Mouse (Mus musculus): ENCODE measurements at regions not wholly inside any gene's neighbourhood (a gene's known extent, or its start where the extent isn't known, plus 50 kb on each side); places are given as distances from the start of the nearest gene placed in this dataset.
"Not testable (repeated sequence)": the region's sequence is repeated elsewhere in the genome, so short reads cannot be mapped to it uniquely, and the experiment has no call there.

GRCm38 (mm10) chr12:20844873-20845272, 145.4 kb upstream of the Asap2 start:
- H3K36me3 ChIP-seq (replicated peaks; ENCODE audit: control insufficient read depth, insufficient read depth, low read length); H3K27me3 ChIP-seq (ENCODE audit: control insufficient read depth, insufficient read depth, low read length); H3K9ac ChIP-seq (replicated peaks; ENCODE audit: low read depth, low read length); H3K4me1 ChIP-seq (ENCODE audit: control insufficient read depth, insufficient read depth); ATAC-seq (ENCODE audit: insufficient read depth, low read depth); H3K4me3 ChIP-seq (ENCODE audit: low read depth, low read length); H3K9me3 ChIP-seq (replicated peaks; ENCODE audit: control insufficient read depth, low read length); H3K27ac ChIP-seq (ENCODE audit: low read depth); DNase-seq (ENCODE audit: low spot score): not testable (repeated sequence)
- 46% methylated on average over 7 of the region's 7 CpGs for WGBS
- TF ChIP-seq CTCF (IDR thresholded peaks at IDR 0.05; ENCODE audit: low read depth), result peak; percentile 49
- H3K4me2 ChIP-seq (ENCODE audit: low read depth, low read length), result 0 out of 2 replicates have a peak overlapping the region, but pooled peaks have one; percentile 25

DNA sequence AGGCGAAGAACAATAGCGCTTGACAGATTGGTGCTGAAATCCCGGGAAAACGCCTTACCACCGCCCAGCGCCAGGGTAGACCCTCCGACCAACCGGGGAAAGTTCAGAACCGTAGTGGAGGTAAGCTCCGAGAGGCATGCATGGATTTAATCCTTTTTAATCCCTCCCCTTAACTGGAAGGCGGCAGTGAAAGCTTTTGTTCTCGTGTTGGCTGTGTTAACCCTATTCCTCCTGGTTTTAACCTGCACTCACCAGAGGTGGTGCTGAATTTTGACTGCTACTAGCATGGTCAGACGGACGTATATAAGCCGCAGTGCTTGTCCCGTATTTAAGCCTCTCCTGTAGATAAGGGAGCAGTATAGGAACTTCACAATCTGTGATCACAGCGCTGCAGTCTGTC, 145.0 kb upstream of the Asap2 start:
- Histone ChIP-seq H3K4me1 (ENCODE audit: control insufficient read depth, insufficient read depth) (no peaks in the 10 kb centered on the region), H3K4me2 (ENCODE audit: low read depth, low read length) (0 out of 2 replicates have a peak overlapping the region, but pooled peaks have one; percentile 25), H3K36me3 (replicated peaks; ENCODE audit: control insufficient read depth, insufficient read depth, low read length) (no peaks in the 10 kb centered on the region), H3K9me3 (replicated peaks; ENCODE audit: control insufficient read depth, low read length) (peaks cover 3% of the 10 kb centered on the region; the same call in 1 of the 2 replicates), H3K27ac (ENCODE audit: low read depth) (no peak overlapping the region), H3K27me3 (ENCODE audit: control insufficient read depth, insufficient read depth, low read length) (no peaks in the 10 kb centered on the region), H3K4me3 (ENCODE audit: low read depth, low read length) (no peak overlapping the region), H3K9ac (replicated peaks; ENCODE audit: low read depth, low read length) (no peak overlapping the region)
- no peak for TF ChIP-seq EP300 (IDR thresholded peaks at IDR 0.05; ENCODE audit: low read depth)
- no peak for TF ChIP-seq CTCF (IDR thresholded peaks at IDR 0.05; ENCODE audit: low read depth)
- no peak for DNase-seq (ENCODE audit: low spot score)
- ATAC-seq (ENCODE audit: insufficient read depth, low read depth), result no peak
- WGBS, result 48% methylated on average over 17 of the region's 17 CpGs

GRCm38 (mm10) chr12:20884104-20884503, 106.2 kb upstream of the Asap2 start:
- not testable (repeated sequence) for H3K4me1 ChIP-seq (ENCODE audit: control insufficient read depth, insufficient read depth); H3K4me2 ChIP-seq (ENCODE audit: low read depth, low read length); ATAC-seq (ENCODE audit: insufficient read depth, low read depth); H3K36me3 ChIP-seq (replicated peaks; ENCODE audit: control insufficient read depth, insufficient read depth, low read length); H3K9me3 ChIP-seq (replicated peaks; ENCODE audit: control insufficient read depth, low read length); H3K4me3 ChIP-seq (ENCODE audit: low read depth, low read length); DNase-seq (ENCODE audit: low spot score); H3K27ac ChIP-seq (ENCODE audit: low read depth); H3K9ac ChIP-seq (replicated peaks; ENCODE audit: low read depth, low read length); H3K27me3 ChIP-seq (ENCODE audit: control insufficient read depth, insufficient read depth, low read length)
- WGBS, result 70% methylated on average over 6 of the region's 6 CpGs

- H3K36me3 ChIP-seq (replicated peaks; ENCODE audit: control insufficient read depth, insufficient read depth, low read length); H3K9me3 ChIP-seq (replicated peaks; ENCODE audit: control insufficient read depth, low read length); H3K4me1 ChIP-seq (ENCODE audit: control insufficient read depth, insufficient read depth); H3K27me3 ChIP-seq (ENCODE audit: control insufficient read depth, insufficient read depth, low read length): not testable (repeated sequence)
- Histone ChIP-seq H3K27ac (ENCODE audit: low read depth) (peak overlapping the region; percentile 93), H3K9ac (replicated peaks; ENCODE audit: low read depth, low read length) (peak overlapping the region; percentile 80), H3K4me3 (ENCODE audit: low read depth, low read length) (peak overlapping the region; percentile 79), H3K4me2 (ENCODE audit: low read depth, low read length) (peak overlapping the region; percentile 65)
- ATAC-seq (ENCODE audit: insufficient read depth, low read depth), result peak; percentile 100
- under 1% methylated on average over 81 of the region's 87 CpGs for WGBS
- DNase-seq (ENCODE audit: low spot score), result peak; percentile 34
Observed at GRCm38 (mm10) chr12:20920653-20921397, 69.4 kb upstream of the Asap2 start.

- H3K27me3 ChIP-seq (ENCODE audit: control insufficient read depth, insufficient read depth, low read length); H3K9me3 ChIP-seq (replicated peaks; ENCODE audit: control insufficient read depth, low read length); H3K36me3 ChIP-seq (replicated peaks; ENCODE audit: control insufficient read depth, insufficient read depth, low read length); DNase-seq (ENCODE audit: low spot score); ATAC-seq (ENCODE audit: insufficient read depth, low read depth); H3K4me1 ChIP-seq (ENCODE audit: control insufficient read depth, insufficient read depth): not testable (repeated sequence)
- H3K9ac ChIP-seq (replicated peaks; ENCODE audit: low read depth, low read length), result peak overlapping the region; percentile 80; the same call in 1 of the 2 replicates
- peak overlapping the region; percentile 38; the same call in 1 of the 2 replicates for H3K27ac ChIP-seq (ENCODE audit: low read depth)
- 19% methylated on average over 10 of the region's 15 CpGs for WGBS
- H3K4me2 ChIP-seq (ENCODE audit: low read depth, low read length), result peak overlapping the region; percentile 65
- H3K4me3 ChIP-seq (ENCODE audit: low read depth, low read length), result peak overlapping the region; percentile 79
Observed at GRCm38 (mm10) chr12:20921398-20922023, 68.7 kb upstream of the Asap2 start.

- not testable (repeated sequence) for DNase-seq (ENCODE audit: low spot score); H3K9ac ChIP-seq (replicated peaks; ENCODE audit: low read depth, low read length); H3K36me3 ChIP-seq (replicated peaks; ENCODE audit: control insufficient read depth, insufficient read depth, low read length); H3K27ac ChIP-seq (ENCODE audit: low read depth); H3K4me1 ChIP-seq (ENCODE audit: control insufficient read depth, insufficient read depth); H3K4me3 ChIP-seq (ENCODE audit: low read depth, low read length); H3K4me2 ChIP-seq (ENCODE audit: low read depth, low read length); ATAC-seq (ENCODE audit: insufficient read depth, low read depth); H3K9me3 ChIP-seq (replicated peaks; ENCODE audit: control insufficient read depth, low read length); H3K27me3 ChIP-seq (ENCODE audit: control insufficient read depth, insufficient read depth, low read length)
- peak; percentile 38 for TF ChIP-seq CTCF (IDR thresholded peaks at IDR 0.05; ENCODE audit: low read depth)
- 35% methylated on average over 3 of the region's 3 CpGs for WGBS
Observed at GRCm38 (mm10) chr12:20928966-20929365, 61.3 kb upstream of the Asap2 start.

Data from heart, postnatal 0 days (tissue).